Mouse (Mus musculus) R1 (cell line): ENCODE results near the gene Fzd4.

ENCODE experiments used
- DNase-seq: peaks from one replicate; pipeline ENCODE4 v3.0.0-alpha.2; 2018; ENCODE audit warnings: low read depth, low spot score

The Fzd4 gene

GRCm38 (mm10) chr7:89401136-89401858, 2.9 kb upstream of the Fzd4 start:
- no peak for DNase-seq

GRCm38 (mm10) chr7:89401936-89402335, 2.2 kb upstream of the Fzd4 start:
- DNase-seq: no peak

GRCm38 (mm10) chr7:89403053-89403972, 842 bp upstream of the Fzd4 start:
- DNase-seq: peak; percentile 82

GRCm38 (mm10) chr7:89404734-89405440, 732 bp downstream of the Fzd4 start:
- peak; percentile 52 for DNase-seq

- DNase-seq: no peak
Observed at GRCm38 (mm10) chr7:89406011-89406410, 1.9 kb downstream of the Fzd4 start.

- no peak for DNase-seq
Observed at GRCm38 (mm10) chr7:89407006-89407940, 3.1 kb downstream of the Fzd4 start.

GRCm38 (mm10) chr7:89410294-89410693, 6.1 kb downstream of the Fzd4 start:
- no peak for DNase-seq

GRCm38 (mm10) chr7:89411346-89411745, 7.2 kb downstream of the Fzd4 start:
- no peak for DNase-seq

GRCm38 (mm10) chr7:89412094-89412493, 7.9 kb downstream of the Fzd4 start:
- DNase-seq: no peak

GRCm38 (mm10) chr7:89416027-89416426, 11.9 kb downstream of the Fzd4 start:
- DNase-seq: no peak

- DNase-seq: no peak
Observed at GRCm38 (mm10) chr7:89417707-89418106, 13.6 kb downstream of the Fzd4 start.

GRCm38 (mm10) chr7:89418127-89418653, 14.0 kb downstream of the Fzd4 start:
- no peak for DNase-seq

GRCm38 (mm10) chr7:89418917-89419679, 14.9 kb downstream of the Fzd4 start:
- no peak for DNase-seq

GRCm38 (mm10) chr7:89421294-89421693, 17.1 kb downstream of the Fzd4 start:
- no peak for DNase-seq

- DNase-seq: no peak
Observed at GRCm38 (mm10) chr7:89422650-89423049, 18.5 kb downstream of the Fzd4 start.

- DNase-seq: peak; percentile 25
Observed at GRCm38 (mm10) chr7:89423194-89423593, 19.0 kb downstream of the Fzd4 start.

GRCm38 (mm10) chr7:89423688-89424255, 19.6 kb downstream of the Fzd4 start:
- no peak for DNase-seq

- DNase-seq: no peak
Observed at GRCm38 (mm10) chr7:89424659-89425058, 20.5 kb downstream of the Fzd4 start.
